Mouse (Mus musculus): ENCODE results near the gene Ercc6. TPM values are rescaled to one million over a fixed set of nuclear protein-coding genes. Genes with fewer than 3 reads are reported as not detected.

Gene Ercc6
- polyA plus RNA-seq, 1 experiment = 9.4 TPM

- DNase-seq = no peak
- Histone ChIP-seq H3K4me1 (replicated peaks; ENCODE audit: control insufficient read depth, insufficient read depth, low read length) (no peaks in the 10 kb centered on the region), H3K36me3 (ENCODE audit: control insufficient read depth, insufficient read depth, low read length) (no peaks in the 10 kb centered on the region), H3K27ac (ENCODE audit: control insufficient read depth, insufficient read depth, low read length) (no peak within 1 kb of the TSS), H3K27me3 (ENCODE audit: control insufficient read depth, insufficient read depth, low read length) (peaks cover 13% of the 10 kb centered on the region), H3K4me3 (ENCODE audit: control insufficient read depth, insufficient read depth, low read length) (no peak within 1 kb of the TSS)
- WGBS = 5% methylated on average over 53 of the region's 53 CpGs
- TF ChIP-seq POLR2A (IDR thresholded peaks at IDR 0.05; ENCODE audit: control insufficient read depth, extremely low read depth, insufficient read depth, low read length, poor library complexity) (no peak), CTCF (IDR thresholded peaks at IDR 0.05; ENCODE audit: borderline replicate concordance, control insufficient read depth, extremely low read depth, insufficient read depth, low read length, poor library complexity) (no peak)
Measured at GRCm38 (mm10) chr14:32599290-32600041, 86.1 kb downstream of the Ercc6 start, which contains the start of gene Prrxl1. TSS of gene Prrxl1 (plus strand) at chr14:32599407.

DNA sequence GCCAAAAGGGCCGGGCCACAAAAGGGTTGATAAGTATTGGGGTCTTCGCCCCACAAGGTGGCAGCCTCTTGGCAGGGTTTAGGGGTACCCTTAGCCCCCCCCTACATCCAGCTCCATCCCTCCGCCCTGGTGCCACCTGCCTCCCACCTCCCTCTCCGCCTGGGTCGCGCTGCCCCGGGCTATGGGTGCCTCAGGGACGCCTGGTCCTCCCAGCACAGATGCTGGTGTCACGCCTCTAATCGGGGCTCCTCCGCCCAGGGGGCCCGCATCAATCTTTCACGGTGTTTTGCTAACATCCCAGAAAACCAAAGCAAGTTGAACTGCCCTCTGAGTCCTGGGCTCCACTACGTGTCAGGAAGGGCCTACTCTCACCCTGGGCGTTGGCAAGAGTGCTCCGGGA, 86.8 kb downstream of the Ercc6 start:
- DNase-seq = no peak
- Histone ChIP-seq H3K27ac (ENCODE audit: control insufficient read depth, insufficient read depth, low read length) (no peak overlapping the region), H3K4me1 (replicated peaks; ENCODE audit: control insufficient read depth, insufficient read depth, low read length) (no peaks in the 10 kb centered on the region), H3K4me3 (ENCODE audit: control insufficient read depth, insufficient read depth, low read length) (no peak overlapping the region), H3K36me3 (ENCODE audit: control insufficient read depth, insufficient read depth, low read length) (no peaks in the 10 kb centered on the region), H3K27me3 (ENCODE audit: control insufficient read depth, insufficient read depth, low read length) (peaks cover 13% of the 10 kb centered on the region)
- WGBS = 13% methylated on average over 16 of the region's 16 CpGs
- TF ChIP-seq POLR2A (IDR thresholded peaks at IDR 0.05; ENCODE audit: control insufficient read depth, extremely low read depth, insufficient read depth, low read length, poor library complexity) (no peak), CTCF (IDR thresholded peaks at IDR 0.05; ENCODE audit: borderline replicate concordance, control insufficient read depth, extremely low read depth, insufficient read depth, low read length, poor library complexity) (no peak)

DNA sequence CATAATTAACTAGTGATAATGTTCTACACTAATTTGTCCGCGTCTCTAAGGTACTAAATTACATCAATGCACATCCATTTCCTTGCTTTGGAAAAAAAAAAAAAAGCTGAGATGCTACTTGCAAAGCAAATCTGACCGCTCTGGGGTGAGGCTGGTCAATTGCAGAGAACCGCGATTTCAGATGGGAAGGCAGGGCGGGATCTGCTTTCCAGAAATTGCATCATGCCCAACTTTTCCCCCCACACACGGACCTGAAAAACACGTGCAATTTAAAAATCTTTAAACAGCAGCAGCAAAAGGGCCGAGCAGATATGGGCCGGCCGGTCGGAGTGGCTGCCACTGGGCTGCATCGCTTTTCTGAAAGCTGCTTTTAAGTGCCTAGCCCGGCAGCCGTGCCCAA, 92.2 kb downstream of the Ercc6 start:
- DNase-seq = no peak
- Histone ChIP-seq H3K27me3 (ENCODE audit: control insufficient read depth, insufficient read depth, low read length) (0 out of 2 replicates have a peak, but pooled peaks cover under 1% of the 10 kb centered on the region), H3K27ac (ENCODE audit: control insufficient read depth, insufficient read depth, low read length) (no peak overlapping the region), H3K4me1 (replicated peaks; ENCODE audit: control insufficient read depth, insufficient read depth, low read length) (no peaks in the 10 kb centered on the region), H3K4me3 (ENCODE audit: control insufficient read depth, insufficient read depth, low read length) (no peak overlapping the region), H3K36me3 (ENCODE audit: control insufficient read depth, insufficient read depth, low read length) (no peaks in the 10 kb centered on the region)
- no peak for TF ChIP-seq CTCF (IDR thresholded peaks at IDR 0.05; ENCODE audit: borderline replicate concordance, control insufficient read depth, extremely low read depth, insufficient read depth, low read length, poor library complexity)
- whole genome bisulfite sequencing = 68% methylated on average over 15 of the region's 15 CpGs

GRCm38 (mm10) chr14:32606316-32606715, 93.0 kb downstream of the Ercc6 start:
- Histone ChIP-seq H3K4me3 (ENCODE audit: control insufficient read depth, insufficient read depth, low read length) (no peak overlapping the region), H3K36me3 (ENCODE audit: control insufficient read depth, insufficient read depth, low read length) (no peaks in the 10 kb centered on the region), H3K27ac (ENCODE audit: control insufficient read depth, insufficient read depth, low read length) (no peak overlapping the region), H3K4me1 (replicated peaks; ENCODE audit: control insufficient read depth, insufficient read depth, low read length) (no peaks in the 10 kb centered on the region), H3K27me3 (ENCODE audit: control insufficient read depth, insufficient read depth, low read length) (no peaks in the 10 kb centered on the region)
- 80% methylated on average over 8 of the region's 8 CpGs for WGBS
- DNase-seq = no peak
- TF ChIP-seq POLR2A (IDR thresholded peaks at IDR 0.05; ENCODE audit: control insufficient read depth, extremely low read depth, insufficient read depth, low read length, poor library complexity) (no peak), CTCF (IDR thresholded peaks at IDR 0.05; ENCODE audit: borderline replicate concordance, control insufficient read depth, extremely low read depth, insufficient read depth, low read length, poor library complexity) (no peak)

DNA sequence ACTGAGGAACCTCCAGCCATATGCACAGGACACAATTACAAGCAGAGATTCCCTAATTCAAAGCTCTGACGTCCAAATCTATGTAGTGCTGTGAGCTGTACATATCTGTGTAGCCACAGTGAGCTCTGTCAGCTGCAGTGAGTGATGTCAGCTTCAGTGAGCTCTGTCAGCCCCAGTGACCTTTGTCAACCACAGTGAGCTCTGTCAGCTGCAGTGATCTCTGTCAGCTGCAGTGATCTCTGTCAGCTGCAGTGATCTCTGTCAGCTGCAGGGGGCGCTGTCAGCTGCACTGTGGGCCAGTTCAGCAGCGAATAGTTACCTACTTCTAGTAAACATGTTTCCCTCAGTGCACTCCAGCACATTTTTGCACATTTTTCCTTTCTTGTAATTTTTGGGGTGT, 96.1 kb downstream of the Ercc6 start:
- WGBS = 29% methylated on average over 3 of the region's 3 CpGs
- peak; percentile 11 for DNase-seq
- no peaks in the 10 kb centered on the region for H3K27me3 ChIP-seq (ENCODE audit: control insufficient read depth, insufficient read depth, low read length)
- no peaks in the 10 kb centered on the region for H3K4me1 ChIP-seq (replicated peaks; ENCODE audit: control insufficient read depth, insufficient read depth, low read length)
- H3K36me3 ChIP-seq (ENCODE audit: control insufficient read depth, insufficient read depth, low read length) = no peaks in the 10 kb centered on the region
- H3K4me3 ChIP-seq (ENCODE audit: control insufficient read depth, insufficient read depth, low read length) = no peak overlapping the region
- H3K27ac ChIP-seq (ENCODE audit: control insufficient read depth, insufficient read depth, low read length) = no peak overlapping the region
- TF ChIP-seq POLR2A (IDR thresholded peaks at IDR 0.05; ENCODE audit: control insufficient read depth, extremely low read depth, insufficient read depth, low read length, poor library complexity) = no peak
- TF ChIP-seq CTCF (IDR thresholded peaks at IDR 0.05; ENCODE audit: borderline replicate concordance, control insufficient read depth, extremely low read depth, insufficient read depth, low read length, poor library complexity) = 0 out of 2 replicates have a peak, but pooled peaks have one; percentile 51

DNA sequence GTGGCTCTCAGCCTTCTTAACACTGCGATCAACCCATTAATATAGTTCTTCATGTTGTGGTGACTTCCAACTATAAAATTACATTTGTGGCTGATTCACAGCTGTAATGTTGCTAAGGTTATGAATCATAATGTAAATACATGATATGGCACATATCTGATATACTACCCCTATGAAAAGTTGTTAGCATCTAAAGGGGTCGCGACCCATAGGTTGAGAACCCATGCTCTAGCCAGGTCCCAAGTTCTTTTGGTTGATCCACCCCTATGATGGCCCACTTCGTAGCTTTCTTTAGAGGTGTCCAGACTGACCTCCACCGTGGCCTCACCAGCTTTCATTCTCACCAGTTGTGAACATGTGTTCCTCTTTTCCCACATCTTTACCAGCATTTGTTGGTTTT, 103.9 kb downstream of the Ercc6 start:
- TF ChIP-seq CTCF (IDR thresholded peaks at IDR 0.05; ENCODE audit: borderline replicate concordance, control insufficient read depth, extremely low read depth, insufficient read depth, low read length, poor library complexity) = no peak
- TF ChIP-seq POLR2A (IDR thresholded peaks at IDR 0.05; ENCODE audit: control insufficient read depth, extremely low read depth, insufficient read depth, low read length, poor library complexity) = no peak
- H3K4me1 ChIP-seq (replicated peaks; ENCODE audit: control insufficient read depth, insufficient read depth, low read length) = no peaks in the 10 kb centered on the region
- H3K27me3 ChIP-seq (ENCODE audit: control insufficient read depth, insufficient read depth, low read length) = no peaks in the 10 kb centered on the region
- H3K27ac ChIP-seq (ENCODE audit: control insufficient read depth, insufficient read depth, low read length) = no peak overlapping the region
- no peaks in the 10 kb centered on the region for H3K36me3 ChIP-seq (ENCODE audit: control insufficient read depth, insufficient read depth, low read length)
- WGBS = 87% methylated on average over 5 of the region's 5 CpGs
- no peak for DNase-seq
- H3K4me3 ChIP-seq (ENCODE audit: control insufficient read depth, insufficient read depth, low read length) = no peak overlapping the region
